Mouse (Mus musculus) brain, adult 2 months (tissue): ENCODE measurements around the gene Trip12.

Source experiments
- DNase-seq: peaks from one replicate; pipeline ENCODE4 v3.0.0; 2011; ENCODE audit warnings: low read depth, low spot score

Gene Trip12

DNA sequence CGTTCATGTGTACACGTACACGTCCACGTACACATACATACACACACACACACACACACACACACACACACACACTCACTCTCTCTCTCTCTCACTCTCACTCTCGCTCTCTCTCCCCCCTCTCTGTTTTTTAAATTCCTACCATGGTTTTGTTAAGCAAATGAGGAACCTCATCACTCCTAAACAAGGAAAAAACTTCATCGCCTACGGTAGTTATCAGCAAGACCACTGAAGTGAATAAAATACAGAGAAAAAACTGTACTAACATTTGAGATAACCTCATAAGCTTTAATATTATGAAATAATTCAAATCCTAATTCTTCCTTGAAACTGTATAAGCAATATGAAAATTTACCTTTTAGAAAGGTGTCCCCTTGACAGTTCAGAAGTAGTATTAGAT lies 45.0 kb downstream of the Trip12 start:
- no peak for DNase-seq

DNA sequence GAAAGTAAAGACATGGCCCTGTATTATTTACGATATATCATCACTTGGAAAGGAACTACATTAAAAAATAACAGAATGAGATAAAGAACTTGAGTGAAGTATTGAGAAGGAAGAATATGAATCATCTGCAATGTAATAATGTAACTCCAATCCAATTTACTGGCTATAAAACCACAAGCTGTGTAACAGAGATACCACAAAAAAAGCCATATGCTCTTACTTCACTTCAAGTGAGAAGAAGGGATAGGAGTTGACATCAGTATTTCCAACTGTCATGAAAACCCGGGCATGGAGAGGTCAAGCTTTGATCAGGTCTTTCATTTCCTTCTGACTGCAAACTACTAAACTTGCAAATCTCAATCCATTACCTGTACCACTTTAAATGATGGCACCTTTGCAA lies 48.9 kb downstream of the Trip12 start:
- no peak for DNase-seq

DNA sequence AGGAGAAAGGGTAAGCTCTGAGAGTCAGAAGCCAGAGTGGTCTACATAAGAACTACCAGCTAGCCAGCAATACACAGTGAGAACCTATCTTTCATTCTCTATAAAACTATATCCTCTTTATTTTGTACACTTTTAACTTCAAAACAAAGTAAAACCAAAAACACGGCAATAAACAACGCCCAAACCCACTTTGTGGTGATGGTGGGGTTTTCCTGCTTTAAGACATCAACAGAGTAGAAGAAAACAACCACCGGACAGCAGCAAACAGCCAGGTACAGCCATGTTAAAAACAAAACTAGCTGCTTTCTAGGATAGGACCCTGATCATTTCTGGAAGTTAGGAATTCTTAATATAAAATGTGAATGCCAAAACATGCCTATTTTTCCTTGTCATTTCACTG lies 59.7 kb downstream of the Trip12 start:
- no peak for DNase-seq

DNA sequence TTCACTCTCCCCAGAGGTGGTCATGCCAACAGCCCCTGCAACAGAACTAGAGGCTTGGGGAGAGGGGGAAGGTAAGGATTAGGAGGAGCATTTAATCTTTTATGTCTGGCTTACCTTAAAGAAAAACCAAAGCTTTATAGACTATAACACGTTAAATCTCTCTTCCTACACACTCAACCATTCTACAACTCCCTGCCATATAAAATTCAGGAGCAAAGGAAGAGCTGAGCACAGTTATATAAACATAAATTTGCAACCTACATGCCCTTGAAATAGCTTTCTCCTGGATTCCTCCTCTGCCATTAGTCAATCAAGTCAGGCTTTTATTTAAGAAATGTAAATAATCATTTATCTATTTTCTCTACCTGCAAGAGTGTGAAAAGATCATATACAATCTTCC lies 62.9 kb downstream of the Trip12 start:
- peak; percentile 20 for DNase-seq

DNA sequence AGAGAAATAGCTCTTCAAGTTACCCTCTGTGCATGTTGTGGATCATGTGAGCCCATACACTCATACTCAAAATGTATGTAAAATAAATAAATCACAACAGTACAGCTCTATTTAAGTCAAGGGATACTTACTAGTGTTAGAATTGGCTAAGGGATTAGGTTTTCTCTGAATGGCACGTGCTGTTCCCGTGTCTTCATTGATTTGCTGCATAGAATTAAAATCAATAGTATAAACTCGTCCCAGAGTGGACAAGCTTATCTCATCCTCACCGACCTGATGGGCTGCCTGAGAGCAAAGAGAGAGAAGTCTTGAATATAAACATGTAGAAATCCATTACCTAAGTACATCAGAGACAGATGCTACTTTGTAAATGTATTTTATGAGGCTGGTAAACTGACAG lies 81.5 kb downstream of the Trip12 start:
- no peak for DNase-seq

DNA sequence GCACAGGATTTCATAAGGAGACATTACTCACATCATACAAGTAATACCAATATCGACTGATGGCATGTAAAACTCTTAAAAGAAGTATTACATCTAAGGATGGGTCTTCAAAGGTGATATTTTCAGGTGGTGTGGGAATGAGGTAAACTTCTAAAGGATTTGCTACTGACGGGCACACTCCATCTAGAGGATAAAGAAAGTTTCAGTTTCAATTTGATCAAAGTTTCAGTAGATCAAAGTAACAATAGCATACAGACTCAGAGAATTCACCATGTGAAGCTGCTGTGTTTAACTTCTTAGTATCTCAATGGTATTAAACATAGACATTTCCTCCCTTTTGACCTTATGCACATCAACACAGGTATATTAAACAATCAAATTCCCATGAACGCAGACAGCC lies 98.2 kb downstream of the Trip12 start:
- no peak for DNase-seq

DNA sequence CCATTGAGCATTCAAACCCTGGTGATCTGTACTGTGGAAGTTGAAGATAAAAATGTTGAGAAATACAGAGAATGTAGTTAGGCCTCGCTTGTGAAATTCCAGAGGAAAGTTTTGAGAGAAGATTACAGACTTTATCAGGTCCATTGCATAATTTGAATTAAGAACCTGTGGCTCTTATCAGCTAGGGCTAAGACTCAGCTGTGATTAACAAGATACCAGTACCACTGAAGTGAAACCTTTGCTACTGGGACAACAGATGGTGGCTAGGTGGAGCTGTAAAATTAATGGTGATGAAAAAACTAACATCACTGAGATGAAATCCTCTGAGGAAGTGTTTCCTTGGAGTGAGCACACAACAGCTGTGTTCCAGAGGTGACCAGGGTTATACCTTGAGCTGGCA lies 100.2 kb downstream of the Trip12 start:
- DNase-seq = no peak

DNA sequence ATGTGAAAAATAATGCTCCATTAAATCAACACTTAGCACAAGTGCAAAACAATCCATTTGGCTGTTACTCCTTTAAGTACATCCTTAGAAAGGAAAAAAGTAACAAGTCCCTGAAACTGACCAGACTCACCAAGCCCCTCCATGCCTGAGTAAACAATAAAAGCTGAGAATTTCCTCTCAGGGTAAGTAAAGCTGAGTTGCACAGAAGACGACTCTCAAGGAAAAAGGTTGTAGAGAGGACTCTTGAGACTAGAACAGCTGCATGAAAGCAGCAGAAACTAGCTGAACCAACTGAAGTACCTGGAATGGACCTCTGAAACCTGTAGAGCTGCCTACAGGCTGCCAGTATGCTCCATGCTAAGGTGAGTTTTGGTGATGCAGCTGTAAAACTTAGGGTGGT lies 103.2 kb downstream of the Trip12 start:
- DNase-seq = no peak

DNA sequence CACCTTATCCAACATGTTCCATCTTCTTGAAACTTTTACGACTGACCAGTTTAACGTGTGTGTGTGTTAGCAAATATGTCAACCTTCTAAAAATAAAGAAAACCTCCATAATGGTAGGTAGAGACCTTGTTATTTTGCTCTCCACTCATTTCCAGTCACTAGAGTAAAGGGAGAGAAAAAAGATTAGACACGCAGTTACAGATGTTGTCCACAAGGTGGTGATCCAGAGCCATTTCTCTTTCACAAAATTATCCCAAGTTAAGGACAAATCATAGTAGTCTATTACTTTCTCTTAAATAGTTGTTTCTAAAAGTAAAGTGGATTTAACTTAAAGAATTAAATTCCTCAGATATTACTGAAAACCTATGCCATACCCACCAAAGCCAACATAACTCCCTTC lies 106.5 kb downstream of the Trip12 start:
- peak; percentile 41 for DNase-seq

DNA sequence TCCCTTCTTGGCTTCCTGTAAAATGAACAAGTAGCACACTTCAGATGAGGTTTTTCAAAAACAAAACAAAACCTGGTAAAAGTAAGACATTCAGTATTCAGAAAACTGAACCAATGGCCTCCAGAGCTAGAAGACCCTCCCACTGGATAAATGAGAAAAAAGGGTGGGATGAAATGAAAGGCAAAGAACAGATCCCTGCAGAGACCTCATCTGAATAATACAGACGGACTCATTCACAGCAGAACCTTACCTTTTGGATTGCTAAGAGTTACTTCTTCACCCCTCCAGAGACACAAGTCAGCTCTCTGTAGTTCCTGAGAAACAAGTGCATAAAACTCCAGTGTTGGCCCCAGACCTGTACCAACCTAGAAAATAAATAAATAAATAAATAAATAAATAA lies 108.6 kb downstream of the Trip12 start:
- no peak for DNase-seq

DNA sequence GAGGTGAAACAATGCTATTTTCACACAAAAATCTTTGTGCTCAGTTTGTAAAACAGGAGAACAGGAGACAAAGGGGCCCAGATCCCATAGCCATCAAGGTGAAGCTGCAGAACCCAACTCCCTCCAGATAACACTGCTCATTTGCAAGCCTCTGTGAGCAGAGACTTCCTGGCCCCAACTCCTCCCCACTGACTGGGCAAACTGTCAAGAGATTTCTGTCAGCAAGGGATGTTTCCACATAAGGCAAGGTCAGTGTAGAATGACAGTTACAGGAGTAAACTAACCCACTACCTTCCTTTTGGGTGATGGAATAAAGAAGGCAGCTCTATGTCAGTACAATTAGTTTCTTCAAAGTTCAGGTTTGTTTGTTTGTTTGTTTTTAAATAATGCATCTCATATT lies 117.5 kb downstream of the Trip12 start:
- no peak for DNase-seq

DNA sequence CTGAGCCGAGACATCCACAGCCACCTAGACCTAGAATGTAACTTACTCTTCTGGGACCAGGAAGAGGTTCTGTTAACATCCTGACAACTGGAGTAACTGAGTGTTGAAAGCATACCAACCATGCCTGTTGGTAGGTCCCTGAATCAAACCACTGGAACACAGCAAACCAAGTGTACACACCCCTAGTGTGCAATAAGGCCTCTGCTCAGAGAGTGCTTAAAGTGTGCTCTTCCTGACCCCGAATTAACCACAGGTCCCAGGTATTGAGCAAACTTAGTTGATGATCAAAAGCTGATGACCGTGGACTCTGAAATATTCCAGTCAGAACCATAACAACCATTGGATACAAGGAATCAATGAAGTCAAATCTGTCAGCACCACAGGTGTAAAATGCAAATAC lies 117.9 kb downstream of the Trip12 start:
- DNase-seq = no peak

DNA sequence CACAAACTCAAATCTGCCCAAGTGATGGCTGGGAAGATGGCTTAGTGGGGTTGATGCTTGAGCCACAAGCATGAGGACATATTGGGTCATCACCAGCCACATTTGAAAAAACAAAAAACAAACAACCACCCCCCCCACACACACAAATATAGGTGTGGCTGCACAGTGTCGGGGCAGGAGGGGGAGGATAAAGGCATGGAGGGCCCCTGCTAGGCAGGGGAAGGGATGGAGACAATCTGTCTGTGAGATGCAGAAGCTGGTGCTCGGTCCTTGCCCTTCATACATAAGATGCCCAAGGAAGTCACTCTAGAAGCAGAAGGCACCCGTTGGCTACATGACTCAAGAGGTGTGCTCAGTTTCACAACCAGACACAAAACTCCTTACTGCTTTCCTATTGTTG lies 118.4 kb downstream of the Trip12 start:
- DNase-seq = no peak

DNA sequence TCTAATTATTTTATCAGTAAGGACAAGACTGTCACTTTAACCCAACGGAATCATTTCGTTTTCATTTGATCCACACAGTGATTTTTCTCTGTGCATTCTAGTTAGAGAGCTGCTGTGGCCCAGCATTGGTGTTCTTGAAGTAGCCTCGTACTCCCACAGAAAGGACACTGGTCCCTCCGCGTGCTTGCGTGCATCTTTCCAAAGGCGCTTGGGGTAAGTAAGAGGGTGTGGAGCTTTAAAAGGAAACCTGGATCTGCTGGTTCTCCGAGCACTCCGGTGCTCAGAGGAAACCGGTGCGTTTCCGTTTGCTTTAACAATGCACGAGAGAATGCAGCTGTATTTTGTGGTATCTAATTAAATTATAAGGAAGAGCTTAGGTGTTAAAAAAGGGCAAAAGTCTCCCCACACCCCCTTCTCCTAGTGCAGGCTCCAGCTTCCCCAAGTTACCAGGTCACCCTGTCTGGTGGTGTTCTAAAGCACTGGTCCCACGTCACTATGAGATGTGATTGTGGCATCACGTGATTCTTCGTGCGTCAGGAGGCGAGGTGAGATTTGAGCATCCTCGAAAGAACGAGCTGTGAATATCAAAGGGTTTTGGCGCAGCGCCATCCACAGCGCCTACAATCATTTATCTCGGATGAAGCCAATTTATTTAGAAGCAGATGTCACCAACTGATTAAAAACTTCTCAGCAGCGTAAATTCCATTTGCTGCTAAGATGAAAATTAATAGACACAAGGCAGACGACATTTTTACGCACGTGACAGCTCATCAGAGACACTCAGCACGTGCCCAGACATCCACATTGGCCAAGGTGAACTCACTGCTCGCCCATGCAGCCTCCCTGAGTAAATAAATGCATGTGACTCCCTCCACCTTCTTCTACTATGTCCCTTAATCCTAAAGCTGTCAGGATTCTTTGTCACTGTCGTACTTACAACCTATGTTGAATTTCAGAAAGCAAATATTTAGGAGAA lies 130.2 kb downstream of the Trip12 start:
- DNase-seq = peak; percentile 92

DNA sequence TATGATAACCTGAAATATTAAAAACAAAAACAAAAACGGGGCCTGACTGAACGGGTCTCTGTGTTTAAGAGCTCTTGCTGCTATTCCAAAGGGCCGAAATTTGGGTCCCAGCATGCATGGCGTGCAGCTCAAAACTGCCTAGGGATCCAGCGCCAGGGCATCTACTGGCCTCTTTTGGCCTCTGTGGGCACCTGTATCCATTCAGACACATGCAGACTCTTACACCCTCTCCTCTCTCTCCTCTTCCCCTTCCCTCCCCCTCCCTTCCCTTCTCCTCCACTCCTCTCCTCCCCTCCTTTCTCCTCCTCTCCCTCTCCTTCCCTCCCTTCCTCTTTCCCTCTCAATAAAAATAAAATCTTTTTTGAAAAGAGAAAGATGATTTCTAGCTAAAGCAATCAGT lies 130.9 kb downstream of the Trip12 start:
- peak; percentile 77 for DNase-seq

DNA sequence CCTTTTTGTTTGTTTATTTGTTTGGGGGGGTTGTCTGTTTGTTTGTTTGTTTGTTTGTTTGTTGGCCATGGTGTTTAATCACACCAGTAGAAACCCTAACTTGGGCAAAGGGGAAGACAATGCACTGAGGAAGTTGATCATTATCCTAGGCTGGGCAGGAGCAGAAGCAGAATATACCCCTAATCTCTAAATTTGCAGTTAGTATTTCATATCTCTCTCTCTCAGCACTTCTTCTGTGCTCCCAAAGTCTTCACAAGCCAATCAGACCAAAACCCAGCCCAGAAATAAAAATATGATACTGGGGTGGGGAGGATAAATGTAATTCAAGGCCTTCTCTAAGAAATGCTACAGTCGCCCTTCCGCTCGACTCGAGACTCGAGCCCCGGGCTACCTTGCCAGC lies 140.1 kb downstream of the Trip12 start:
- DNase-seq = no peak

DNA sequence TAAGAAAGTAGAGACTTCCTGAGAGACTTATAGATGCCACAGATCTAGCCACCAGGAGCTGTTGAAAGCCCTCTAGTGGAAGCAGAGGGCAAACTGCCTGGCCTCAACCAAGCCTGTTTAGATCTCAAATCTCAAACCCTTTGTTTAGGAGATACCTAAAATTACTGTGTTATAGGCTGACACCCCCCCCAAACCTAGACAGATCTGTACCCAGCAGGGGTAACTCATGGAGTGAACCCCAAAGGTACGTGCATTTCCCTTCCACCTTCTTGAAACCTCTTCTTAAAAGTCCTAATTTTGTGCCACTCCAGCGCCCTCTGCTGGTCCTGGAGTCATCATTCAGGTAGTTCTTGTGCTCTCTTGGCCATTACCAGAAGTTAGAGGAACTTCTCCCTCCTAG lies 143.2 kb downstream of the Trip12 start:
- peak; percentile 90 for DNase-seq

DNA sequence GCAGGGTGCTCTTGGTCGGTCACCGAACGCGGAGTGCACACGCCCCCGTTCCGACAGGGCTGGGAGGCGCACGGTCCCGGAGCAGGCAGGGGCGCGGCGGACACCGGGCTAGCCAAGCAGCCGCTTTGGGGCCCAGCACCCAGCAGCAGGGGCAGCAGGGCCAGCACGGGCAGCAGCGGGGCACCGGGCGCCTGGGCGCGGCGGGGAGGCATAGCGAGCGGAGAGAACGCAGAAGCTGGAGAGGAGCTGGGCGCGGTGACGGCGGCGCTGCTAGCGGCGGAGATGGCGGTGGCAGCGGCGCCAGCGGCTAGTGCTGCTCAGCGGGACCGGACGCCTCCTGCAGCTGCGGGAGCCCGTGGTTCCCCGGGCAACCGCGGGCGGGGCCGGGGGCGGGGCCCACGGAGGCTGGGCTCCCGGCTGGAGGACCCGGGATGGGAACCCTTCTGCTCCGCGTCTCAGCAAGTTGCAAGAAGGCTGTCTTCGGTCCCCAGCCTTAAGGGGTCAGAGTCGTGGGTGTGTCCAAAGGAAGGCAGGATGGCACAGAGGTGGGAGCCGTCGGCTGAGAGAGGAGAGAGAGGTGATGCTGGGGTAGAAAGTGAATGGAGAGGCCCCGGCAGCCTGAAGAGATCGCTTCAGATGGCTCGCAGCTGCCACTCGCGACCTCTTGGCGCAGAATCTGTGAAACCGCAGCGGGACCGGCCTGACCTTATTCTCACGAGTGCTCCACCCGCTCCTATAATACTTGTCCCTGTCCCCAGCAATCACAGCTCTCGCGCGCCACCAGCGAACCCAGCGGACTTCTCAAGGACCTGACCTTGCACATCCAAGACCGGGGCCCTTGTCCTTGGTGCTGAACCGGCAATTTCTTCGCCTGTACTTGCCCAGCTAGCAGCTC lies 144.6 kb downstream of the Trip12 start, which contains the start of gene Dner:
TSS of gene Dner (minus strand) at position 705 of the 895 bp plus-strand sequence.
- DNase-seq = peak; percentile 82

DNA sequence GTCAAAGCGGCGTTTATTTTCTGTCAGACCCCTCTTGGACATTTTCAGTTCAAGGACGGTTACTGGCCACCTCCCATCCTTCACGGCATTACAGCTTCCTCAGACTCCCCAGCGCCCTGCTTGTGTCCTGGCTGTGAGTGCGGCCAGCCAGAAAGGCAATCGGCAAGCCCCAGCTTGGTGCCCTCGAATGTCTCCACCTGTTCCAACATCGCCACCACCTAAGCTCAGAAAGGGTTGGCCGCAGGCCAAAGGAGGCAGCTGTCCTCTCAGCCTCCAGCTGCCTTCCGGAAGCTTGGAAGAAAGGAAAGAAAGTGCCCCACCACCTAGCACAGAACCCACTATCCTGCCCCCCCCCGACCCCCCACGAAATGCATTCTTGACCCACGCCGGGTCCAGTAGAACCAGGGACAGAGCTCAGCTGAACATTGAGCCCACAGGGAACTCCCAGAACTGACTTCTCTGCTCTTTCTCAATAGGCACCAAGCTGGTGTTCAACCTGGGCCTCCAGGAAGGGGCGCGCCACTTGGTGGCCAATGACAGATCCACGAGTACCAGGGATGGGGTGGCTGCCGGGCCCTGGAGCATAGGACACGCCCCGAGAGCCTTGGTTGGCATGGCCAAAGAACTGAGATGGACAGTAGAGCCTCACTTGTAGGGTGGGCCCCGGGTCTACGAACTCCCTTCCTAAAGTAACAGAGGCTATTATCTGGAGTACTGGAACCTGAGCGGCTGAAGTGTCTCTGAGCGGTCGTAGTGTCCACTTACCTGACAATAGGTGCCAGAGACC lies 145.4 kb downstream of the Trip12 start:
- DNase-seq = peak; percentile 72

DNA sequence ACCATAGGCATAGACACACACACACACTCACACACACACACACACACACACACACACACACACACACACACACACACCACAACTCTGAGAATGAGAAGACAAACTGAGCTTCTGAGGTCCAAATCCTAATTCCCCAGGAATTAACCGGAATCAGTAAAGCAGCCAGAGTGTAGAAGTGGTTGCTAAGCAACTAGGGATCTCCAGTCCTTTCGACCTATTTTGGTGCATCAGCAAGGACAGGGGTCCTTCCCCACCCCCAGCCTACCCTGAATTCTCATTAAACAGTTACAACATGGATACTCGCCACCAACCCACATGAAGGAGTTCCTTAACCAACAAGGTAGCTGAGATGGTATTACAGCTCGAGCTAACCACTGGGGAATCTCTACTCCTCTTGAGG lies 162.4 kb downstream of the Trip12 start:
- peak; percentile 38 for DNase-seq
